Mouse (Mus musculus) ovary, postnatal 36 days (tissue): ENCODE data around the gene Cmtm6.

Experiments used
- DNase-seq: peaks from one replicate; pipeline ENCODE4 v3.0.0; 2022; ENCODE audit warnings: low spot score, mixed read lengths

The Cmtm6 gene

DNA sequence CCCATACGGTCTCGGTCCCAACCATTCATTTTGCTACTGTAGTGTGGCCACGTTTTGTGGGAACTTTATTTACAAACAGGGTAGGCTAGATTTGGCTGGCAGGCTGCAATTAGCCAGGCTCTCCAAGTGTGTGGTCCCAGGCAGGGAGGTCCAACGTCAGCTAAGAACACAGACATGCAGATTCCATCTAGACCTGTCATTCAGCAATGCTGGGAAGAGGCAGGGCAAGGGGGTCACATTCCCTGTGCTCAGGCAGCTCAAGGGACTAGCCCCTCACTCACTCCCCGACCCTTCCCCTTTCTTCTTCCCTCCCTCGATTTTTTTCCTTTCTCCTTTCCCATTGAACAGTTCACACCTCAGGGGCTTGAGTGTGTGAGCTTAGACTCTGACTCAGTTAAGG is 67.9 kb downstream of the Cmtm6 start:
- no peak for DNase-seq
